Mouse (Mus musculus) ovary, postnatal 10 days (tissue): ENCODE measurements around the gene Smg6.

ENCODE experiments used
- DNase-seq: peaks from one replicate; pipeline ENCODE4 v3.0.0; 2022; ENCODE audit warnings: low spot score

The Smg6 gene

DNA sequence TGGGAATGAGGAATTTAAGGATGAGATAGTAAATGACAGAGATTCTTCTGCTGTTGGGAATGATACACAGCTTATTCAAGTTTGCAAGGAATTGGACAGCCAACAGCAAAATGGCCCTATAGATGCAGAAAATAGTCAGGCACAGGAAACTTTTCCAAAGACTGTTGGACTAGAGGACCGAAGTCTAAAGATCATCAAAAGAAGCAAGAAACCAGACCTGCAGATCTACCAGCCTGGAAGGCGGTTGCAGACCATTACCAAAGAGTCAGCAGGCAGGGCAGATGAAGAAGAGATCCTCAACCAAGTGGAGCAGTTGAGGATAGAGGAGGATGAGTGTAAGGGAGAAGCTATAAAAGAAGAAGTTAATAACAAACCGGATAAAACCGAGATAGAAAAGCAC, 3.5 kb downstream of the Smg6 start:
- DNase-seq: no peak

DNA sequence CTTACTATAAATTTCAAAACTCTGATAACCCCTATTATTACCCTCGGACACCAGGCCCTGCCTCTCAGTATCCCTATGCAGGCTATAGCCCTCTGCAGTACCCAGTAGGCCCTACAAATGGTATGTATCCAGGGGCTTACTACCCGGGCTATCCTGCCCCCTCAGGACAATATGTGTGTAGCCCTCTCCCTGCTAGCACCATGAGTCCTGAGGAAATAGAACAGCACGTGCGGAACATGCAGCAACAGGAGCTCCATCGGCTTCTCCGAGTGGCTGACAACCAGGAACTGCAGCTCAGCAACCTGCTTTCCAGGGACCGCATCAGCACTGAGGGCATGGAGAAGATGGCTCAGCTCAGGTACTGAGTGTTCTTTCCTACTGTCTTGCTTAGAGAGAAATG, 4.8 kb downstream of the Smg6 start:
- DNase-seq: no peak

DNA sequence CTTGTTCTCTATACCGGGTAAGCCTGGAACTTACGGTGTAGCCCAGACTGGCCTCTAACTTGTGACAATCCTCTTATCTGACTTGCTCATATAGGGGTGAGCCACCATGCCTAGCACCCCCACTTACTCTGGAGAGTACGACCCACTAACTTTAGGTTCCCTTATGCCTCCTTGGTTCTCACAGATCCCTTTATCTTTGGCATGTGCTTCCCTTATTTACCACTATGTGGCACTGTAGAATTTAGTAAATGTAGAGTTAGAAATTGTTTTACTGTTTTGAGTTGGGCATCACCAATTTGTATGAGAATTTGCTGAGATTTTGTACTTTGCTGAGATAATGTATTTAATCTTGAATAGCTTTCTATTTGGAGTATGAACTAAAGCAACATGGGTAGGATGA, 20.7 kb downstream of the Smg6 start:
- DNase-seq: no peak

DNA sequence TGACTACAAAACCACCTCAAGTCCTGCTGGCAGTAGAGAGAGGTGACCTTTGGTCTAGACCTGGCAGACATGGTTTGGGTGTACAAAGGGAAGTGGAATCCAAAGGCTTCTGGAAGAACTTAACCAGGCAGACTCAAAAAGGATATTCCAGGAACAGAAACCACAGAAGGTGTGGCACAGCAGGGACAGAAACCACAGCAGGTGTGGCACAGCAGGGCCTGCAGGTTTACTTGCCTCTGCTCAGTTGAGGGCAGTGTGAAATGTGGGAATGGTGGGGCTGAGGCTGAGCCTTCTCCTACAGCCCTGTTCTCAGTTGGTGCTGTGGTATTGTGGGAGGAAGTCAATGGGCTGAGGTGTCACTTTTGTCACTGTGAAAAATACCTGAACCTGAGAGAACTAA, 29.3 kb downstream of the Smg6 start:
- no peak for DNase-seq

DNA sequence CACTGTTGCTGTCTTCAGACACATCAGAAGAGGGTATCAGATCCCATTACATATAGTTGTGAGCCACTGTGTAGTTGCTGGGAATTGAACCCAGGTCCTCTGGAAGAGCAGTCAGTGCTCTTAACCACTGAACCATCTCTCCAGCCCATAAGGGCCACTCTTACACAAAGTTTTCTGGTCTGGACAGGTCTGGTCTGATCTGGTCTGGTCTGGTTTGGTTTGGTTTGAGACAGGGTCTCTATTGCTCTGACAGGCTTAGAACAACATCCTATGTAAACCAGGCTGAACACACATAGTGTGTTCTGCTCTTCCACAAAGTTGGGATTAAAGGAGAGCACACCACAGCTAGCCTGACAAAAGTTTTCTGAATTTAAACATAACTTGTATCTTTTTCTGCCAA, 30.4 kb downstream of the Smg6 start:
- DNase-seq: no peak

DNA sequence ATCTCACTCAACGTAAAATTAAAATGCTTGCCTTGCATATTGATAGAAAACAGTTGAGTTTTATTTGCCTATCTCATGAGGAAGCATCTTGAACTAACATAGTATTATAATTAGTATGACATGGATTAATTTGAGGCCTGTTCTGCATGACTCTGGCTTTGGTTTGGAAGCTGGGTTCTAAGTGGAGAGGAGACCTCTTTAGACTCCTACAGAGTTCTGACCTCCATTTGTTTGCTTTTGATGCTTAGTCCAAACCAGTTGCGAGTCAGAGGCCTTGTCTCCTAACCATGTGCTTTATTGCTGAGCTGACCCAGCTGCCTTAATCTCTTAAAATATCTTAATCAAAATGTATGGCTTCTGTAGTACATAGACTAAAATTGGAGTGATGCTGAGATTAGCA, 32.0 kb downstream of the Smg6 start:
- DNase-seq: no peak

DNA sequence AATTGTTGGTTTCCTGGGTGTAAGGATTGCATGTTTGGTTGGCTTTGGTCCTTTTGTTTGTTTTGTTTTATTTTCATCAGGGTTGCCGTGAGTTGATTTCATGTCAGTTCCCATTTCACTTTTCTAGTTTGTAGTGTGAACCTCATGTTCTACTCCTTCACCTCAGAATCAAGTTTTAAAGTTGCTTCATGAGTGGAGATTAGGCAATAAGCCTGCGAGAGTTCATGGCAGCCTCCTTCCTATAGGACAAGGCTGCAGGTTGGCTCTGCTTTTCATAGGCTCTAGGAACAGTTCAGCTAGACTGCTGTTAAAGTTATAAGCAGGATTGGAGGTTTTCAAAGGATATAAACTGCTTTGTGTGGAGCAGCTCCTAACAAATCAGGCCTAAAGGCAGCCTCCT, 33.9 kb downstream of the Smg6 start:
- DNase-seq: no peak

DNA sequence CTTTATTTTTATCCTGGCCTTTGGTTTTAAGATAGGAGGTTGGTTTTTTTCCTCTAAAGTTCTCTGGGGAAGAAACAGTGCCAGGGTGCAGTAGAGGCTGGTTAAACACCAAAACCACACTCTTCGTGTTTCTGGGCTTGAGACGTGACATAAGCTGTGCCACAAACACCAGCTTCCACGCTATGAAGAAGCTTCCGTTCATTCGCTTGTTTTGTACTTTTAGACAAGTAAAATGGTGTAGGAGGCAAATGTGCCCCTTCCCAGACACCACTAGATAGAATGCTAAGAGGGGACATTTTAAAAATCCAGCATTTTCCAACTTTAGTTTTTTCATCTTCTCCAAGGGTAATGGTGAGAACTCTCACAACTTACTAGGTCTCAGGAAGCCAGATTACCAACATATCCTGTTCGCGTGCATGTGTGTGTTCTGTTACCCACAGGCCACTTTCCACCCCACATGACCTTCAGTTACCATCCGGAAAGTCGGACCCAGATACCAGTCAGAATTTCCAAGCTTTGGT, 34.5 kb downstream of the Smg6 start:
- no peak for DNase-seq

DNA sequence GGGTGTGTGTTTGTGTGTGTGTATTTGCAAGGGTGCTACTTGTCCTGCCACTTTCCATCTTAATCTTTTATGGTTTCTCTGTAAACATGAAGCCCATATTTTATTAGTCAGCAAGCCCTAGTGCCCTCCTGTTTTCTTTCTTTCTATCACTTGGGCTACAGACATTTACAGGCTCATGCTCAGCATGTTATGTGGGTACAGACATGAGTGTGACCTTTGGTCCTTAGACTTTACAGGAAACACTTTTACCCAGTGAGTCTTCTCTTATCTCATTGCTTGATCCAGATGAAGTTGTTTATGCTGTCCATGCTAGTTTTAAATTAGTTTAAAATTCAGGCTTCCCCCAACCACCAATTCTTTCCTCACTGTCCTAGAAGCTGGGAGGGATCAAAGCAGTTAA, 36.3 kb downstream of the Smg6 start:
- no peak for DNase-seq

DNA sequence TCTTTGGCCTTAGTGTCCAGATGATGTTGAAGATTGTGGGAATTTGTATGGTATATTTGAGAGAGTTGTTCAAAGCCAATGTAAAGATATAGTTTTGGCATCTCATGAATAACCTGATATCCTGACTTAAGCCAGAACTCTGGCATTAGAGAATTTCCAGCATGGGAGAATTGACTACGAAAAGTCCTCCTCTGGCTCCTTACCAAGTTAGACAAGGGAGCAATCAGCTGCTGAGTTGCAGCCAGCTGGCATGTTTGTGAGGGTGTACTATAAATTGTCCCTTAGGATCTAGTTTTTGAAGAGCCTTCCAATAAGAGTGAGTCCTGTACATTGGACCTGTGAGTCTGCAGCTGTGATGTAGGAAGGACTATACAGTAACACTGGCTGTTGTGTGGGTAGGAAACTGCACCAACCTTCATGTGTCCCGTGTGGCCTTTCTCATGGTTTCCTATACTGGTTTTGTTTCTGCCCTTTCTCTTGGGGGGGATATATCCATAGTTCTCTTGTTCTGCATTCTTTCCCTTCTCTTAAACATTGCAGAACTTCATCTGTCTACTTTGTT, 37.3 kb downstream of the Smg6 start:
- no peak for DNase-seq

DNA sequence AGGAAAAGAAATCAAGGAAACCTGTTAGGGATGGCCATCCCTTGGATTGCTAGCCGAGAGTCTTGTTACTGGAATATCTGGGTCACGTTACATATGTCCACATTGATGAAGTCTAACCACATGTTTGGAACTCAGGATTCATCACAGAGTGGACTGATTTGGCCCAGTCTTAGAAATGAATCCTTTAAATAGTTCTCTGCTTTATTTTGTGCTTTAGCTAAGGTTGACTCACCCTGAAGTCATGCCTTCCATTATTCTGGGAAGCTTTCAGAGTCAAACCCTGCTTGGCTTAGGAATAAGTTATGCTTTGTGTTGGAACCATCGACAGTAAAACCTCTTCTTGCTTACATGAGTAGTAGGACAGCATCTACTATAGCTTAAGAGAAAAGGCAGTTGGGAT, 39.9 kb downstream of the Smg6 start:
- no peak for DNase-seq

DNA sequence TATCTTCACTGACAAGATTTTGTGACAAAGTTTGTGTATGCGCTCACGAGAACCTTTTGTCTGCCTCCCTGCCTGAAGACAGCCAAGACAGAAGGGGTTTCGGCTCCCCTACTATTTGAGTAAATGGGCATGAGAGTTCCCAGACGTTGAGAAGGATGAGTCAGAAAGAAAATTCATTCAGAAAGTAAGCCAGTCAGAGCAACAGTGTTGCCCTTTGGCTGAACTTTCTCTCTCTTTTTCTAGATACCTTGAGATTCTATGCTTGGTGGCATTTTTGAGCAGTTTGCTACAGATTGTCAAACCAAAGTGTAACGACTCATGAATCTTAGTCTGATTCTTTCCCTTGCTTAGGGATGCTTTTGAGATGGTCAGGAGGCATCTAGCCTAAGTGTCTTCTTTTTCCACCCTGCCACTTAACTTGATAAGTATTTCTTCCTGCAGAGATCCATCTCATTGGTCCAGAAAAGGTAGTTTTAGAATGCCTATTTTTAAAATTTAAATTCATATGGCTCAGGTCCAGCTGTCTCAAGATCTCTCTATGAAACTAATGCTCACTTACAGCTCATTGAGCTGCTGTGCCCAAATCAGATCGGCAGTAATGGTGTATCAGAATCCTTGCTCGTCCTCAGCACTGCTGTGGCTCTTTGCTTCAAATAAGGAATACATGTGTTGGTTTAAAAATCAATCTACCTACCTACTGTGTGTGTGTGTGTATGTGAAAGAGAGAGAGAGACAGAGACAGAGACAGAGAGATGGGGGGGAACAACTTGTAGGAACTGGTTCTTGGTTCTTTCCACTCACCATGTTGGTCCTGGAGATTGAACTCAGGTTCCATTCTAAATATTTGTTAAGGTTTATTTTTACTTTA, 47.9 kb downstream of the Smg6 start:
- DNase-seq: no peak

DNA sequence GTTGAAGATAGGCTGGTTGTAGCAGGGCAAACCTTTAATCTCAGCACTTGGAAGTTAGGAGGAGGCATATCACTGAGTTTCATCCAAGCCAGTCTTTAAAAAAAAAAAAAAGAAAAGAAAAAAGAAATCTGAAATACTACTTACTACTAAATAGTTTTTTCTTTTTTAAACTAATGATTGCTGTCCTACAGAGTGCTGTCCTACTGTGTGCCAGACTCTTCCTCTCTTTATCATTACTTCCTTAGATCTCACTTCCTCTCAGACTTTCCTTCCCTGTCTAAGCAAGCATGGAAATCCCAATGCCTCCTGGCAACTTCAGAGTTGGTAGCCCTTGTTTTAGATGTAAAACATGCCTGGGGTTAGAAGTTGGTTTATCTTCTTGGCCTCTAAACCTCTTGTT, 49.0 kb downstream of the Smg6 start:
- no peak for DNase-seq

DNA sequence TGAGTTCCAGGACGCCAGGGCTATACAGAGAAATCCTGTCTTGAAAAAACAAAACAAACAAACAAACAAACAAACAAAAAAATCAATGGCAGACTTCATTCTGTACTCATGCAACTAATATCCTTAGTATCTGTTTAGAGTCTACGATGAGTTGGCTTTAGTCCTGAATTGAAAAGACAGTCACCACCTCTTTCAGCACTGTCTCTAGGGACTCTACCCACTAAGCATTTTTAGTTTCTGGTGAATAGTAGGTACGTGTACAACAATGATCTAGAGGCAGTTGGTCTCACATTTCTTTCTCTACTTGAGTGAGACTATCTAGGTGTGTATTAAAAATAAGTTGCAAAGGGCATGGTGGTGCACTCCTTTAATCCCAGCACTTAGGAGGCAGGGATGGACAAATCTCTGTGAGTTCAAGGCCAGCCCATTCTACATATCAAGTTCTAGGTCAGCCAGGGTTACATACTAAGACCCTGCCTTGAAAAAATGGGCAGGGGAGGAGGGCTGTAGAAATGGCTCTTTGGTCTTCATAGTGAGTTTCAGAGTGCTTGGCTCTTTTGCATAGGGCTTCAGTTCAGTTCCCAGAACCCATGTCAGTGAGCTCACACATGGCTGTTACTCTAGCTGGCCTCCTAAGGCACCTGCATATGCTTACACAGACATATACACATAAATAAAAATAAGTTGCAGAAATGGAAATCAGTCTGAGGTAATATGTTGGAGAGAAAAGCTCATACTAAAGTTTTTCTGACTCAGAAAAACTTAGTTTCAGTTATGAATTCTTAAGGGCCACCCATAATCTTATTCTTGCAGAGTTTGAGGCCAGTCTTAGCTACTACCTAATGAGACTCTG, 51.4 kb downstream of the Smg6 start:
- no peak for DNase-seq

DNA sequence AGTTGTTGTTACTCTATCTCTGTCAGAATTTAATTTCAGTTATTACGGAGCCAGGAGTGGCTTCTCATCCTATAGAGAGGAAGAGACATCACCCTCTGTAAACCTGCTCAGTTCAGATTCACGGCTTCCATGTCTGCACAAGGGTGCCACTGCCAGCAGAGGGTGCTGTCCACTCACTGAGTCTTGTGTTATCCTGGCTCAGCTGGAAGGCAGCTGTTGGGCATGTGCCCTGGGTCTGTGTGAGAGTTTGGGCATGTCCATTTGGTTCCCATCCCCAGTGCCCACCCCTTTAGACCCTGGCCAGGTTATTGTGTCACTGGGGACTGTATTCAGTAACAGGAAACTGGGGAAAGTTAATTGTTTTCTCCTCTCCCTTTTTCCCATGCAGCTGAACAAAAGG, 55.8 kb downstream of the Smg6 start:
- DNase-seq: peak; percentile 65

DNA sequence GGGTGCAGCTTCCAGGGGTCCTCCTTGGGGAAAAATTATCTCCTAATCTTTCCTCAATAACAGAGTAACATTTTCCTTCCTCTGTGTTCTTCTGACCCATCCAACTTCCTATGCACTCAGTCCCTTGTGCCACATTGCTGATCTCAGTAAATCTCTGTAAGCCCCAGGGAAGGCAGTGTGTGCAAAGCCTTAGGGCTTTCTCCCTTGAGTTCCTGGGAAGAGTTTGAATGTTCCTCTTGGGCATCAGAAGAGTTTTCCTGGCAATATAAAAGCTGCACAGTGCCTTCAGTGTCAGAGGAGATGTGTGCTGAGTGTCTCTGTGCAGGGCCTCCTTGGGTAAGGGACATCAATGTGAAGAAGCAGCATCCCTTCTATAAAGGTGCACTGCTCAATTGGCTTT, 56.6 kb downstream of the Smg6 start:
- no peak for DNase-seq

DNA sequence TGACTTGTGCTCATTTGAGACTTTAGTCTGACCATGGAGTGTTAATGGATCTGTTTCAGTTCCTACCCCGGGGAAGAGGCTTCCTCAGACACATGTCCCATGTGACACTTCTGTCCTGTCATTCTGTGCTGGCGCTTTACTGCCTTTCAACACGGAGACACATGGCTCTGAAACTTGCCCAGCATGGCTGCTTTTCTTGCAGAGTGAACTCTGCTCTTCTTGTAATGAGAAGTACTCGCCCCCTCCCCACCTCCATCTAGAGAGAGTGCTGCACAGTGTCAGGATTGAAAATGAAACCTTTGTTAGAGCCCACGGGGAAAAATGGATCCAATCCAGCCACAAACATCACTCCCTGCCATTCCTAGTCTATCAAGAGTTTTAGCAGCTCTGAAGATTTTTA, 62.5 kb downstream of the Smg6 start:
- no peak for DNase-seq

DNA sequence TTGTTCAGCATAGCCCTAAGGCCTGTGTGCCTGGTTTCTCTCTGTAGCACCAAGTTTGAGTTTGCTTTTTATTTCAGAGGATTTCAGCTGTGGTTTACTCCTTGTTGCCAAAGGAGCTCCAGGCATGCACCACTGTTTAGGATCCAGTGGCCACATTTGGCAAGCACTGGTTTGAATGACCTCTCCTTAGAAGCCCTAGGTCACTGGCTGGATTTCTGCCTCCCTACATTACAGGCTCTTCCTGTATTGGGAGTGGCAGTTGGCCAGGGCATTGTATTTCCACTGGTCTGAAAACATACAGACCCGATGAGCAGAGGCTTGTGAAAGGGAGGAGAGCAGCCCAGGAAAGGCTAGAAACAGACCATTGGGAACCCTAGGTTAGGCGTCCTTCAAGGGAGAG, 63.4 kb downstream of the Smg6 start:
- no peak for DNase-seq

DNA sequence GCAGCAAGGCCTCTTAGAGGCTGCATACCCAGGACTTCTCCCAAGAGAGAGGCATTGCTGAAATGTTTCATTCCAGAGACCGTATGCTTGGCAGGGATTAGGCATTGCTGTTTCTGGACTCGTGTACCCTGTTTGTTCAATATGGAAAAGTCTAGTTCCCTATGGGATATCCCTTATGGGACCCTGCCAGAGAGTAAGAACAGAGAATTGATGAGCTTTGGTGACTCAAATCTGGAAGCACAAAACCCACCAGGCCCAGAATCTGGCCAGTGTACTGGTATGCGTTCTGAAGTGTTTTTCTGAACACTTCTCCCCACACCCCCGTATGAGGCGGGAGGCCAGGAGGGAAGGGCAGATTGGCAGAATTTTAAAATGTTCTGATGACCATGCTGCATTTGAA, 64.9 kb downstream of the Smg6 start:
- no peak for DNase-seq

DNA sequence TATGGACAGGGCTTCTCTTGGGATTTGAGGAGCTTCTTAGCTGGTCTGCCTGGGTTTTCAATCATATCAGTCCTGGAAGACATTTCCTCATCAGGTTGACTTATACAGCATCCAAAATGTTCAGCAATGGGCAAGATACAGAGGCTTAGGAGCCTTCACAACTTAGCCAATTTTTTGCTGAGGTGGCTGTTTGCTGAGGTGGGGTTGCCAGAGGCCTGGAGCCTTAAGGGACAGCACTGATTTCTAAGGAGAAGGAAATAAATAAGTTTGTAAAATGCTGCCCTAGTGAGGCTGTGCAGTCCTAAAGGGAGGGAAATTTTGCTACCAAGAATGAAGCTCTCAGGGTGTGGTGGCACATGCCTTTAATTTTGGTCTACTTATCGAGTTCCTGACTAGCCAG, 65.7 kb downstream of the Smg6 start:
- no peak for DNase-seq

DNA sequence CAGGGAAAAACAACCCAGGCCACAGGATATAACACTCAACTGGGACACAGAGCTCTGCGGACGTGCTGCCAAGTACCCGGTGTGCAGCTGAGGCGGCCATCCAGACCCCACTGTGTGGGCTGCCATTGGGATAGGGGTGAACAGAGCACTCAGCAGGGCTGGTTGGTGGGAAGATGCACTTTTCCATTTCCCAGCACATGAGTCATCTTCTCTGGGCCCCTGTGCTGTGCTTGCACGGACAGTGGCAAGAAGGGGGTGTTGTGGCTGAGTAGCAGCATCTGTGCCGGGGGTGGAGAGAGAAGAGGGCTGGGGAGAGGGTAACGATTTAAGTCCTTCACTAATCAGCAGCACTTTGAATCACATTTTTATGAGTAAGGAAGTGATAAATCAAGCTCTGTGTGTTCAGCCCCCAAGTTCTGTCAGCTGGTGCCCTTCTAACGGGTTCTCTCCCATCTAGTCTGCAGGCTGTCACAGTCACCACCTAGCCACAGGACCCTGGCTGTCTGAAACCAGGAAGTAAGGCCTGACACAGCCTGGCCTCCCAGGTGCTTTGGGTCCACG, 66.9 kb downstream of the Smg6 start:
- no peak for DNase-seq

DNA sequence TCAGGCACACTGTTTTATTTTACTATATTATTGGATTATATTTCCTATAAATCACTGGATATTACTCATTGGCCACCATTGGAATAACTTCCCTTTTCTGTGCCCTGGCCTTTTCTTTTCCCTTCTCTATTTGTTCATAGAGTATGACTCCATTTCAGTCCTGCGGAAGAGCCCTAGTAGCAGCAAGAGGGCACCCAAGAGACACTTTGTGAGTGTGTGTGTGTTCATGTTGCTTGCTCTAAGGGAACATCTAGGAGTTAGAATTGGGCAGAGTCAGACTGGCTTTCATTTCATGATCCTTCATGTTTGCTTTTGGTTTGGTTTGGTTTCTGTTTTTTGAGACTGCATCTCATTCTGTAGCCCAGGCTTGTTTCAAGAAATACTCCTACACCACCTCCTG, 68.5 kb downstream of the Smg6 start:
- no peak for DNase-seq

DNA sequence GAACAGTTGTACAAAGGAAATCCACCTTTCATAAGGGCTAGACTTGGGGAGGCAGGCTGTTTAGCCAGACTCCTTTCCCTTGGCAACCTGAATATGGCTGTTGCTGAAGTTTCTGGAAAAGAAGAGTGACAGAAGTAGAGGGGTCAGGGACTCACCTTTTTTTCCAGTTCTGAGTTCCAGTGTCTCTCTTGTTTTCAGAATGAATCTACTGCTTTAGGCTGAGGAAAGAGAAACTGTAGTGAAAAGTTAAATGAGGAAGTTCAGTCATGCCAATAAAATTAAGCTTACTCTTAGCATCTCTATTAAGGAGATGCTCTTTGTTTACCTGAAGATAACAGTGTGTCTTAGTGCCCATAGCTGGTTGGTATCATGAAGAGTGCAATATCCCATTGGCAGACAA, 69.2 kb downstream of the Smg6 start:
- DNase-seq: no peak
